Mouse (Mus musculus) forebrain, embryonic 10.5 days (tissue): ENCODE data around the gene Nelfcd. TPM values are rescaled to one million over a fixed set of nuclear protein-coding genes. Genes with fewer than 3 reads are reported as not detected.
A peak's percentile ranks its signal among the peaks of the same experiment; 100 is the strongest.

Experiments used
- DNase-seq: peaks from one replicate; pipeline ENCODE4 v3.0.0-alpha.2; 2017; ENCODE audit warnings: low spot score; ENCODE audit errors: extremely low spot score
- H3K27ac ChIP-seq: fragments of 300-500 bp; sonication (generic); 2 replicates; pipeline ENCODE4 v1.5.1; 2016; ENCODE audit warnings: mild to moderate bottlenecking
- H3K27me3 ChIP-seq: fragments of 300-500 bp; sonication (generic); 2 replicates; pipeline ENCODE4 v1.6.1; 2016; ENCODE audit warnings: mild to moderate bottlenecking; ENCODE audit not compliant: poor library complexity, severe bottlenecking
- H3K36me3 ChIP-seq: fragments of 300-500 bp; sonication (generic); replicated peaks from 2 replicates; pipeline ENCODE4 v1.6.1; 2016; ENCODE audit warnings: mild to moderate bottlenecking, moderate library complexity
- H3K4me1 ChIP-seq: fragments of 300-500 bp; sonication (generic); 2 replicates; pipeline ENCODE4 v1.6.1; 2016
- H3K4me3 ChIP-seq: fragments of 300-500 bp; sonication (generic); 2 replicates; pipeline ENCODE4 v1.5.1; 2016; ENCODE audit warnings: mild to moderate bottlenecking, moderate library complexity
- H3K9me3 ChIP-seq: fragments of 300-500 bp; sonication (generic); 2 replicates; pipeline ENCODE4 v1.6.1; 2016; ENCODE audit warnings: mild to moderate bottlenecking, moderate library complexity
- WGBS: fragments of 180-500 bp; shearing (Covaris S2); methylation state at CpG from one replicate; pipeline ENCODE4 v1.1.7; 2016; 5-methylcytosine and 5-hydroxymethylcytosine counted together
- polyA plus RNA-seq: library from polyadenylated mRNA; unstranded; fragments of >200 nt; fragmentation: Nextera tagmentation; extraction: Ambion mirVana; gene quantifications from 2 replicates; pipeline ENCODE4 v1.2.1, GENCODE M21; 2016

Nelfcd gene
- polyA plus RNA-seq, 1 experiment from 2014 or later = 196 TPM

- 3% methylated on average over 48 of the region's 48 CpGs for WGBS
- no peaks in the 10 kb centered on the region for H3K9me3 ChIP-seq
- peak within 1 kb of the TSS; percentile 82 for H3K4me3 ChIP-seq
- peak within 1 kb of the TSS; percentile 95 for H3K27ac ChIP-seq
- peaks cover 75% of the 10 kb centered on the region for H3K36me3 ChIP-seq
- H3K27me3 ChIP-seq = no peaks in the 10 kb centered on the region
- H3K4me1 ChIP-seq = peaks cover 30% of the 10 kb centered on the region
- peak; percentile 92 for DNase-seq
Observed at GRCm38 (mm10) chr2:174463789-174464523, 48.4 kb downstream of the Nelfcd start, which contains the start of gene Atp5e. Gene Atp5e, minus strand, starts transcription at chr2:174464105.

GRCm38 (mm10) chr2:174470333-174470732, 54.7 kb downstream of the Nelfcd start:
- peaks cover 24% of the 10 kb centered on the region for H3K4me1 ChIP-seq
- peaks cover 63% of the 10 kb centered on the region for H3K36me3 ChIP-seq
- no peaks in the 10 kb centered on the region for H3K9me3 ChIP-seq
- H3K27ac ChIP-seq = no peak overlapping the region
- H3K27me3 ChIP-seq = no peaks in the 10 kb centered on the region
- WGBS = 92% methylated on average over 4 of the region's 4 CpGs
- H3K4me3 ChIP-seq = no peak overlapping the region
- no peak for DNase-seq

- Histone ChIP-seq H3K36me3 (peaks cover 57% of the 10 kb centered on the region), H3K9me3 (no peaks in the 10 kb centered on the region), H3K27ac (no peak overlapping the region), H3K27me3 (no peaks in the 10 kb centered on the region), H3K4me3 (no peak overlapping the region), H3K4me1 (peaks cover 24% of the 10 kb centered on the region)
- DNase-seq = no peak
- WGBS = 97% methylated on average over 7 of the region's 7 CpGs
Observed at GRCm38 (mm10) chr2:174470786-174471405, 55.3 kb downstream of the Nelfcd start.

GRCm38 (mm10) chr2:174472407-174472806, 56.8 kb downstream of the Nelfcd start:
- 8% methylated on average over 30 of the region's 30 CpGs for WGBS
- Histone ChIP-seq H3K9me3 (no peaks in the 10 kb centered on the region), H3K27ac (peak overlapping the region; percentile 91), H3K36me3 (peaks cover 42% of the 10 kb centered on the region), H3K4me1 (peaks cover 24% of the 10 kb centered on the region), H3K27me3 (no peaks in the 10 kb centered on the region), H3K4me3 (peak overlapping the region; percentile 87)
- DNase-seq = no peak

GRCm38 (mm10) chr2:174472818-174473549, 57.4 kb downstream of the Nelfcd start, which contains the start of gene Prelid3b:
Gene Prelid3b, minus strand, starts transcription at chr2:174473081.
- Histone ChIP-seq H3K36me3 (peaks cover 37% of the 10 kb centered on the region), H3K9me3 (no peaks in the 10 kb centered on the region), H3K27ac (peak within 1 kb of the TSS; percentile 91), H3K27me3 (no peaks in the 10 kb centered on the region), H3K4me3 (peak within 1 kb of the TSS; percentile 87), H3K4me1 (peaks cover 24% of the 10 kb centered on the region)
- WGBS = 1% methylated on average over 53 of the region's 53 CpGs
- DNase-seq = peak; percentile 99

- peaks cover 24% of the 10 kb centered on the region for H3K4me1 ChIP-seq
- WGBS = 80% methylated on average over 5 of the region's 5 CpGs
- H3K27me3 ChIP-seq = no peaks in the 10 kb centered on the region
- peak overlapping the region; percentile 91 for H3K27ac ChIP-seq
- peak overlapping the region; percentile 87 for H3K4me3 ChIP-seq
- no peak for DNase-seq
- H3K9me3 ChIP-seq = no peaks in the 10 kb centered on the region
- H3K36me3 ChIP-seq = peaks cover 32% of the 10 kb centered on the region
Observed at GRCm38 (mm10) chr2:174473550-174473927, 57.9 kb downstream of the Nelfcd start.

Other genes starting within 250 kb of the Nelfcd start
- gene Gnas, start 131.5 kb upstream of the Nelfcd start, polyA plus RNA-seq = 880 and 928 TPM in 2 replicates
- 5.9 and 8.1 TPM in 2 replicates for gene Gm20721, start 69.1 kb upstream of the Nelfcd start, polyA plus RNA-seq
- gene Ctsz, start 23.2 kb downstream of the Nelfcd start, polyA plus RNA-seq = 102 and 106 TPM in 2 replicates
- 5.5 and 5.9 TPM in 2 replicates for gene Tubb1, start 34.9 kb downstream of the Nelfcd start, polyA plus RNA-seq
- 534 and 554 TPM in 2 replicates for gene Atp5e, start 48.3 kb downstream of the Nelfcd start, polyA plus RNA-seq
- 128 and 129 TPM in 2 replicates for gene Prelid3b, start 57.3 kb downstream of the Nelfcd start, polyA plus RNA-seq
- 0.01 TPM in 1 of 2 replicates, not detected in the other for gene Zfp831, start 227.7 kb downstream of the Nelfcd start, polyA plus RNA-seq